Mouse (Mus musculus) ES-E14 (cell line): Measurements from ENCODE around the gene Nsd1. TPM values are rescaled to one million over a fixed set of nuclear protein-coding genes. Genes with fewer than 3 reads are reported as not detected.

Experiments
- DNase-seq: peaks from one replicate; pipeline ENCODE4 v3.0.0-alpha.2; 2013; ENCODE audit warnings: low read depth, low spot score
- H3K27ac ChIP-seq: 2 replicates; pipeline ENCODE4 v1.5.1; 2012; ENCODE audit warnings: low read depth, mild to moderate bottlenecking, low read length, moderate library complexity, mixed read lengths; ENCODE audit not compliant: poor library complexity, insufficient read depth, severe bottlenecking
- H3K36me3 ChIP-seq: 2 replicates; pipeline ENCODE4 v1.6.1; 2012; ENCODE audit warnings: mild to moderate bottlenecking, low read length, moderate library complexity, mixed read lengths; ENCODE audit not compliant: control insufficient read depth, poor library complexity, insufficient read depth, severe bottlenecking
- H3K4me1 ChIP-seq, 2 experiments: fragments of 150-350 bp in 1 of 2; sonication (generic) in 1 of 2; 2 replicates each; pipeline ENCODE4 v1.6.1; 2012; ENCODE audit warnings: low read length in 2 of 2, mild to moderate bottlenecking in 1 of 2, mixed read lengths in 1 of 2; ENCODE audit not compliant: control insufficient read depth in 2 of 2, insufficient read depth in 2 of 2, poor library complexity in 1 of 2
- H3K4me3 ChIP-seq, 2 experiments: fragments of 150-350 bp in 1 of 2; sonication (generic) in 1 of 2; 2 replicates each; pipeline ENCODE4 v1.5.1; 2012; ENCODE audit warnings: low read length in 2 of 2, low read depth in 1 of 2, mild to moderate bottlenecking in 1 of 2, mixed read lengths in 1 of 2; ENCODE audit not compliant: insufficient read depth in 1 of 2, poor library complexity in 1 of 2, severe bottlenecking in 1 of 2
- H3K9ac ChIP-seq: 2 replicates; pipeline ENCODE4 v1.6.1; 2012; ENCODE audit warnings: low read depth, mild to moderate bottlenecking, low read length, mixed read lengths; ENCODE audit not compliant: poor library complexity, insufficient read depth, severe bottlenecking
- H3K9me3 ChIP-seq: fragments of 150-350 bp; sonication (generic); 2 replicates; pipeline ENCODE4 v1.6.1; 2012; ENCODE audit warnings: low read depth, mild to moderate bottlenecking, low read length; ENCODE audit not compliant: control insufficient read depth, insufficient read depth
- CHD2 ChIP-seq: IDR thresholded peaks from 2 replicates; pipeline ENCODE4 v1.6.1; 2014; ENCODE audit warnings: mild to moderate bottlenecking, low read depth, low read length, inconsistent platforms
- HCFC1 ChIP-seq: IDR thresholded peaks from 2 replicates; pipeline ENCODE4 v1.6.1; 2012; ENCODE audit warnings: low read length, inconsistent platforms, borderline replicate concordance; ENCODE audit not compliant: insufficient read depth
- MAFK ChIP-seq: IDR thresholded peaks from 2 replicates; pipeline ENCODE4 v1.6.1; 2014; ENCODE audit warnings: mild to moderate bottlenecking, low read depth, low read length, inconsistent platforms; ENCODE audit not compliant: insufficient read depth
- ZC3H11A ChIP-seq: IDR thresholded peaks from 2 replicates; pipeline ENCODE4 v1.6.1; 2012; ENCODE audit warnings: low read depth, mild to moderate bottlenecking, inconsistent platforms, low read length, borderline replicate concordance
- ZNF384 ChIP-seq: IDR thresholded peaks from 2 replicates; pipeline ENCODE4 v1.6.1; 2012; ENCODE audit warnings: low read depth, low read length, inconsistent platforms
- in situ Hi-C, 2 experiments: fragments of 600-800 bp; cut with MboI; formaldehyde crosslinking; loops; one replicate each; pipeline ENCODE4 v1.15.1; 2025; ENCODE audit warnings: low sequenced_read_pairs in 2 of 2, inconsistent platforms in 1 of 2; ENCODE audit not compliant: unreplicated experiment in 2 of 2
- total RNA-seq: library from RNA; depleted of rRNA; stranded (reverse); fragments of 300-350 nt; gene quantifications from 2 replicates; pipeline ENCODE4 v1.2.3, GENCODE M21; 2012

Nsd1 gene
- total RNA-seq, 1 experiment, result 135 TPM

DNA sequence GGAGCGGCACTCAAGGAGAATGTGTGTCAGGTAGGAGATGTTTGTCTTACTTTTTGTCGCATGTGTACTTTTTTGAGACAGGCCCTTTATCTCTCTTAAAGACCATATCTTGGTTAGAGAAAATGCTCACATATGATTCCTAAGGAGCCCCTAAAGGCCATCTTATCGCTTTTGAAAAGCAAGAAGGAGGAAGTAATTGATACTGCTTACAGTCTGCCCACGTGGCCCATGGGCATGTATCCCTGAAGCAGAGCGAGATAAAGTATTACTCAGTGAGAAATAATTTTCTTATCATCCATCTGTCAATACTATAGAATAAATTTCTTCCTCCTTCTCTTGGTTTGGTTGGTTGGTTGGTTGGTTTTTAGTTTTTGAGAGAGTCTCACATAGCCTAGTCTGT is 68.1 kb downstream of the Nsd1 start:
- Histone ChIP-seq H3K4me1 (peaks cover 0 to 2% of the 10 kb centered on the region in 2 experiments; a peak in 1 of 4 replicates), H3K27ac (no peak overlapping the region), H3K9ac (no peak overlapping the region), H3K9me3 (no peaks in the 10 kb centered on the region), H3K4me3 (no peak overlapping the region), H3K36me3 (peaks cover 23% of the 10 kb centered on the region)
- TF ChIP-seq ZNF384, result no peak
- no peak for TF ChIP-seq CHD2
- TF ChIP-seq ZC3H11A, result no peak
- TF ChIP-seq HCFC1, result no peak
- no peak for TF ChIP-seq MAFK
- in situ Hi-C loops, result no loop called here
- DNase-seq, result no peak

DNA sequence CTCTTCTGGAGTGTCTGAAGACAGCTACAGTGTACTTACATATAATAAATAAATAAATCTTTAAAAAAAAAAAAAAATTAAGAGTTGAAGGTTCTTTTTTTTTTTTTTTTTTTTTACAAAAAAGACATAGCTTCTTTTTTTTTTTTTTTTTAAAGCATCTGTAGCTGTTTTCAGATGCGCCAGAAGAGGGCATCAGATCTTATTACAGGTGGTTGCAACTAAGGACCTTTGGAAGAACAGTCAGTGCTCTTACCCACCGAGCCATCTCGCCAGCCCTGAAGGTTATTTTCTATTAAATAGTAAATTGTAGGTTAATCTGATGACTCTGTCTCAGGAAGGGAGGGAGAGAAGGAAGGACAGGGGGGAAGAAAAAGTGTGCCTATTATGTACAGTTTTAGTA is 79.3 kb downstream of the Nsd1 start:
- in situ Hi-C loops, result no loop called here
- no peaks in the 10 kb centered on the region for H3K4me1 ChIP-seq
- TF ChIP-seq CHD2 (no peak), ZC3H11A (no peak), HCFC1 (no peak), ZNF384 (peak; percentile 94), MAFK (no peak)
- no peak overlapping the region for H3K4me3 ChIP-seq
- no peak overlapping the region for H3K27ac ChIP-seq
- H3K9me3 ChIP-seq, result no peaks in the 10 kb centered on the region
- H3K9ac ChIP-seq, result no peak overlapping the region
- peaks cover 19% of the 10 kb centered on the region for H3K36me3 ChIP-seq
- DNase-seq, result no peak

DNA sequence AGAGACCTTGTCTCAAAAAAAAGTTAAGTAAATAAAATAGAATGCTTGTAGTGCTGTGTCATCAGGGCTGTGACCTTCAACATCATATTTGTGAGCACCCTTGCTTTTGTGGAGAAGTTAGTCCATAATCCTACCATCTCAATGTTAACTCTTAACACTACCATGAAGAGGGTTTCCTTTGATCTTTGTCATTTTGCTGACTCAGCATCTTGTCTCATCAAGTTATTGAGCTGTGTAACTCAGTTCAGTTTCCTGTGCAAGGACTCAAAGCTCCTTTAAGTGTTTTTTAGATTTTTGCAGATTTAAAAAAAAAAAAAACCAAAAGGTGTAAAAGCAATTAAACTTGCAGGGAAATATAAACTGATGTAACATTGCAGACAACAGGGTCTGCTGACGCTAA is 87.2 kb downstream of the Nsd1 start:
- DNase-seq, result no peak
- peaks cover 28% of the 10 kb centered on the region for H3K36me3 ChIP-seq
- no peak overlapping the region for H3K9ac ChIP-seq
- H3K27ac ChIP-seq, result no peak overlapping the region
- H3K9me3 ChIP-seq, result no peaks in the 10 kb centered on the region
- no peaks in the 10 kb centered on the region for H3K4me1 ChIP-seq
- in situ Hi-C loops, result no loop called here
- H3K4me3 ChIP-seq, result no peak overlapping the region
- TF ChIP-seq ZNF384 (no peak), ZC3H11A (no peak), MAFK (peak; percentile 99), HCFC1 (no peak), CHD2 (no peak)

- DNase-seq, result no peak
- Histone ChIP-seq H3K9ac (no peak overlapping the region), H3K4me3 (no peak overlapping the region), H3K4me1 (no peaks in the 10 kb centered on the region), H3K36me3 (peaks cover 29% of the 10 kb centered on the region), H3K27ac (no peak overlapping the region), H3K9me3 (no peaks in the 10 kb centered on the region)
- in situ Hi-C loops, result no loop called here
- TF ChIP-seq CHD2, result no peak
- TF ChIP-seq ZNF384, result no peak
- no peak for TF ChIP-seq MAFK
- TF ChIP-seq ZC3H11A, result no peak
- TF ChIP-seq HCFC1, result no peak
Observed at GRCm38 (mm10) chr13:55300913-55301312, 91.3 kb downstream of the Nsd1 start.

- no peak overlapping the region for H3K4me3 ChIP-seq
- in situ Hi-C loops, result no loop called here
- TF ChIP-seq HCFC1, result no peak
- TF ChIP-seq MAFK, result no peak
- TF ChIP-seq ZC3H11A, result no peak
- no peaks in the 10 kb centered on the region; a peak in 1 of 4 replicates for H3K4me1 ChIP-seq
- no peak for DNase-seq
- H3K9me3 ChIP-seq, result no peaks in the 10 kb centered on the region
- H3K9ac ChIP-seq, result no peak overlapping the region
- peaks cover 48% of the 10 kb centered on the region for H3K36me3 ChIP-seq
- H3K27ac ChIP-seq, result no peak overlapping the region
Observed at GRCm38 (mm10) chr13:55312028-55312630, 102.5 kb downstream of the Nsd1 start.
